Mouse (Mus musculus) CH12.LX (cell line): ENCODE data around the gene Mysm1.

Experiments used
- CTCF ChIP-seq, 2 experiments: IDR thresholded peaks in 1 of 2; conservative IDR thresholded peaks in 1 of 2; 2 replicates each; pipeline ENCODE4 v1.5.1; 2011 to 2012; ENCODE audit warnings: low read depth in 2 of 2, low read length in 2 of 2, improper control_type of control experiment in 1 of 2, inconsistent platforms in 1 of 2, mild to moderate bottlenecking in 1 of 2, moderate library complexity in 1 of 2
- E2F4 ChIP-seq: IDR thresholded peaks from 2 replicates; pipeline ENCODE4 v1.6.1; 2011; ENCODE audit warnings: low read depth, low read length, improper control_type of control experiment; ENCODE audit not compliant: insufficient replicate concordance
- ELF1 ChIP-seq: IDR thresholded peaks from 2 replicates; pipeline ENCODE4 v1.6.1; 2014; ENCODE audit warnings: low read depth, mild to moderate bottlenecking, inconsistent platforms, low read length, improper control_type of control experiment
- KAT2A ChIP-seq: IDR thresholded peaks from 2 replicates; pipeline ENCODE4 v1.6.1; 2012; ENCODE audit warnings: low read length, improper control_type of control experiment, inconsistent platforms; ENCODE audit not compliant: insufficient replicate concordance
- MAFK ChIP-seq: IDR thresholded peaks from 2 replicates; pipeline ENCODE4 v1.6.1; 2011; ENCODE audit warnings: low read length, improper control_type of control experiment; ENCODE audit not compliant: insufficient replicate concordance
- POLR2A ChIP-seq: IDR thresholded peaks from 2 replicates; pipeline ENCODE4 v1.6.1; 2011; ENCODE audit warnings: low read depth, mild to moderate bottlenecking, improper control_type of control experiment, low read length
- POLR2AphosphoS2 ChIP-seq: IDR thresholded peaks from 2 replicates; pipeline ENCODE4 v1.6.1; 2011; ENCODE audit warnings: low read depth, low read length, improper control_type of control experiment
- SIN3A ChIP-seq: IDR thresholded peaks from 2 replicates; pipeline ENCODE4 v1.6.1; 2012; ENCODE audit warnings: low read length, improper control_type of control experiment, inconsistent platforms
- SMC3 ChIP-seq: IDR thresholded peaks from 2 replicates; pipeline ENCODE4 v1.6.1; 2011; ENCODE audit warnings: low read depth, low read length, improper control_type of control experiment
- TCF12 ChIP-seq: IDR thresholded peaks from 2 replicates; pipeline ENCODE4 v1.6.1; 2014; ENCODE audit warnings: low read depth, mild to moderate bottlenecking, inconsistent platforms, low read length, improper control_type of control experiment
- ZC3H11A ChIP-seq: IDR thresholded peaks from 2 replicates; pipeline ENCODE4 v1.6.1; 2012; ENCODE audit warnings: low read depth, mild to moderate bottlenecking, inconsistent platforms, low read length, improper control_type of control experiment

DNA sequence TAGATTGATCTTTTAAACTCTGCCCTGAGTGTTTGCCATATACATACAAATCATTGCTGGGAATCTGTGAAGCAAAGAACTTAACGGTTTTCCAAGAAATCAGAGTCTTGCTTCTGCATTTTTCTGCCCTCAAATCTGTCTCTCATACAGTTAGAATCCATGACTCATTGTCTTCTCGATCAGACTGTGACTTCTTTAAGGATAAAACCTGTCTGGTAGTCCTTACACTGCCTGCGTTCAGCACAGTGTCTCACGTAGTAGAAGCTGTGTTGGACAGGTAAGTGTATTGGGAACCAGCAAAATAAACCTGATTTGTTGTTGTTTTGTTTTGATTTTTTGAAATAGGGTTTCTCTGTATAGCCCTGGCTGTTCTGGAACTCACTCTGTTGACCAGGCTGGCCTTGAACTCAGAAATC, 608 bp upstream of the Mysm1 start:
- TF ChIP-seq ELF1 (no peak), MAFK (no peak), CTCF (conservative IDR thresholded peaks at IDR 0.05 in 1 of 2, IDR thresholded peaks at IDR 0.05 in 1 of 2; ENCODE audit: low read depth in 2 of 2, low read length in 2 of 2) (no peak), SIN3A (no peak), KAT2A (no peak), TCF12 (no peak), E2F4 (no peak), ZC3H11A (no peak), SMC3 (no peak), POLR2A (no peak), POLR2AphosphoS2 (no peak)
